Mouse (Mus musculus) intestine, embryonic 14.5 days (tissue): ENCODE measurements at regions not wholly inside any gene's neighbourhood (a gene's known extent, or its start where the extent isn't known, plus 50 kb on each side); places are given as distances from the start of the nearest gene placed in this dataset.

Experiments
- ATAC-seq: fragments of 200-750 bp; cut with Nextera tagmentation; replicated peaks from 2 replicates; pipeline ENCODE4 v1.8.0; 2017; ENCODE audit warnings: low read depth, moderate number of reproducible peaks, moderate TSS enrichment, moderate library complexity; ENCODE audit not compliant: low FRiP score, low TSS enrichment
- DNase-seq: peaks from one replicate; pipeline ENCODE4 v3.0.0-alpha.2; 2018; ENCODE audit warnings: low spot score
- H3K27ac ChIP-seq: fragments of 300-500 bp; sonication (generic); 2 replicates; pipeline ENCODE4 v1.5.1; 2014; ENCODE audit warnings: low read depth, mild to moderate bottlenecking, control low read depth
- H3K27me3 ChIP-seq: fragments of 300-500 bp; sonication (generic); replicated peaks from 2 replicates; pipeline ENCODE4 v1.6.1; 2014; ENCODE audit warnings: low read length, control low read depth; ENCODE audit not compliant: control insufficient read depth, insufficient read depth
- H3K36me3 ChIP-seq: fragments of 300-500 bp; sonication (generic); 2 replicates; pipeline ENCODE4 v1.6.1; 2014; ENCODE audit warnings: low read length, control low read depth; ENCODE audit not compliant: control insufficient read depth, insufficient read depth
- H3K4me1 ChIP-seq: fragments of 300-500 bp; sonication (generic); replicated peaks from 2 replicates; pipeline ENCODE4 v1.6.1; 2014; ENCODE audit warnings: low read length, control low read depth, mixed read lengths; ENCODE audit not compliant: control insufficient read depth, insufficient read depth
- H3K4me2 ChIP-seq: fragments of 300-500 bp; sonication (generic); 2 replicates; pipeline ENCODE4 v1.6.1; 2014; ENCODE audit warnings: low read length
- H3K4me3 ChIP-seq: fragments of 300-500 bp; sonication (generic); 2 replicates; pipeline ENCODE4 v1.5.1; 2014; ENCODE audit warnings: low read depth, low read length, control low read depth, mixed read lengths
- H3K9ac ChIP-seq: fragments of 300-500 bp; sonication (generic); 2 replicates; pipeline ENCODE4 v1.6.1; 2014; ENCODE audit warnings: mild to moderate bottlenecking, low read length
- H3K9me3 ChIP-seq: fragments of 300-500 bp; sonication (generic); 2 replicates; pipeline ENCODE4 v1.6.1; 2016; ENCODE audit warnings: low read length, control low read depth; ENCODE audit not compliant: control insufficient read depth
- WGBS: fragments of 180-500 bp; shearing (Covaris S2); extraction: QIAGEN DNeasy Blood & Tissue Kit; methylation state at CpG from one replicate; pipeline ENCODE4 v1.1.7; 2014; 5-methylcytosine and 5-hydroxymethylcytosine counted together

DNA sequence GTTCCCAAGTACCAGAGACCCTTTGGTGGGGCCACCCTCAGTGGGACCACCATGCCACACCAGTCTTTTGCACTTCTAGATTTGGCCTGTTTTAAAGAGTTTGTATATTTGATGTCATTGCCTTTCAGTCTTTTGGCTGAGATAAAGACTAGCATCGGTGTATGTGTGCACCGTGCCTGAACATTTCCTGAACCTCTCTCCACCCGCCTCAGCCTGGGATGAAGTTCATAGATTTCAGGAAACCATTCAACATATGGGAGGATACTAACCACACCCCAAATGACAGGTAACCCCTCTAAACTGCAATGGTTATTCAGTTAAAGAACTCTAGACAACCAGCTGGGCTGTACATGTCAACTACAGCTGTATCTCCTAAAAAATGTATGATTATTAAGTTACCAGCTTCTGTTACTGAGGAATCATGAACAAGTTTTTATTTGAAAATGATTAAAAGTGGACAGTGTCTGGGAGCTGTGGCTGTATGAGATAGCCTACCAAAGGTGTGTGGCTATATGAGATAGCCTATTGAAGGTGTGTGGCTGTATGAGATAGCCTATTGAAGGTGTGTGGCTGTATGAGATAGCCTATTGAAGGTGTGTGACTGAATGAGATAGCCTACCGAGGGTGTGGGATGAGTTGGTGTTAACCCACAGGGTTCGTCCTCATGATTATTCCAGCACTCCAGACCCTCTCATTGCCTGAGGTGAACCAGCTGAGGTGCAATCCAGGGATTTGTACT is 280.6 kb downstream of the Satb1 start:
- H3K36me3 ChIP-seq, result no peaks in the 10 kb centered on the region
- ATAC-seq (no peak), DNase-seq (no peak)
- H3K27ac ChIP-seq, result no peak overlapping the region
- no peak overlapping the region for H3K4me3 ChIP-seq
- H3K9ac ChIP-seq, result no peak overlapping the region
- H3K27me3 ChIP-seq, result no peaks in the 10 kb centered on the region
- WGBS, result 91% methylated on average over 5 of the region's 5 CpGs
- H3K4me1 ChIP-seq, result no peaks in the 10 kb centered on the region
- H3K4me2 ChIP-seq, result no peak overlapping the region
- no peaks in the 10 kb centered on the region for H3K9me3 ChIP-seq

DNA sequence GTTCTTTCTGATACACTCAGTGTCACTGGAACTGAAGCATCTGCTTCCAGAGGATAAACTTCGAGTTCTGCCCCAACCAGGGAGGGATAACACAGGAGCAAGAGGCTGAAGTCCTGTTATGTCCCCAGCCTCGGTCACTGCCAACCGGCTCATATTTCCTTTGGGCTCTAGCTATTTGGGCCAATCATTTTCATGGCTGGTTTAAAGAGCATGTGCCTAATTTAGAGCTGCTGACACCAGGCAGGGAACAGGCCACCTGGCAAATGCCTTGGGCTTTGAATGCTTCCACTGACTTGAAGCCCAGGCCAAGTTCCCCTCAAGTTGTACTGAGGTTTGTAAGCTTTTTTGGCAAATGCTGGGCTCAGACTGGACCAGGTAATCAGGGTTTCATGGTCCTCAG is 286.1 kb downstream of the Satb1 start:
- Histone ChIP-seq H3K4me3 (no peak overlapping the region), H3K9ac (no peak overlapping the region), H3K36me3 (no peaks in the 10 kb centered on the region), H3K4me2 (no peak overlapping the region), H3K4me1 (no peaks in the 10 kb centered on the region), H3K27ac (no peak overlapping the region), H3K27me3 (no peaks in the 10 kb centered on the region), H3K9me3 (no peaks in the 10 kb centered on the region)
- 33% methylated on average over 3 of the region's 3 CpGs for WGBS
- no peak for DNase-seq
- ATAC-seq, result no peak

DNA sequence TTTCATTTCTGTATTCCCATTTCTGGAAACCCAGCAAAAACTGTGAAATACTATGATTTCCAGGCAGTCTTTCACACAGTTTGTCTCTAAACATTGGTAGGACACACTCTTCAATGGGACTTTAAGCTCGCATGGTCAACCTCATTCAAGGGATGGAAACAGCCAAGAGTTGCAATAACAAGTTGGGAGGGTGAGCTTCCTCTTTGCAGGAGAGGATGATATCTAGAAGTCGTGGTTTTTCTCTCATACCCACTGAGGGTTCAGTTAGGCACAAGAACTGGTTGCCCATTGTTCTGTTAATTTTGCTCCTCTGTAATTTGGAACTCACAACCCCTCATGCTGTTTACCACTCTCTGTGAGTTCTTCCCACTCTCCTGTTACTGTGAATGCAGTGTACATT is 290.5 kb downstream of the Satb1 start:
- Histone ChIP-seq H3K4me3 (no peak overlapping the region), H3K36me3 (no peaks in the 10 kb centered on the region), H3K4me2 (no peak overlapping the region), H3K9ac (no peak overlapping the region), H3K27ac (no peak overlapping the region), H3K9me3 (no peaks in the 10 kb centered on the region), H3K4me1 (no peaks in the 10 kb centered on the region), H3K27me3 (no peaks in the 10 kb centered on the region)
- DNase-seq (no peak), ATAC-seq (no peak)
- 72% methylated on average over 2 of the region's 2 CpGs for WGBS

DNA sequence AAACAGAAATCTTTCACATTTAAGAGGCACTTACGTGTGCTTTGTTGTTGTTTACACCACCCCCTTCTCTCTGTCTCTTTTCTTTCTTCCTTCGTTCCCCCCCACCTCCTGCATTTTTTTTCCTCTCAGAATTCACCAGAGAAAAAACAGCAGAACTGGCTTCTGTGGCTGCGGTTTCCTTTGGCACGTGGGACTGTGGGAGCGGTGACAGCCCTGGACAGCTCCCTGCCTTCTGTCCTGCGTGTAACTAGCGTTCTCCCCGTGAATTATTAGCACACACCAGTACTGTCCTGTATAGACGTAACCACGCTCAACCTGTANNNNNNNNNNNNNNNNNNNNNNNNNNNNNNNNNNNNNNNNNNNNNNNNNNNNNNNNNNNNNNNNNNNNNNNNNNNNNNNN is 298.4 kb downstream of the Satb1 start:
- no peak for DNase-seq
- Histone ChIP-seq H3K4me3 (no peak overlapping the region), H3K27me3 (no peaks in the 10 kb centered on the region), H3K9me3 (no peaks in the 10 kb centered on the region), H3K27ac (no peak overlapping the region), H3K4me1 (no peaks in the 10 kb centered on the region), H3K36me3 (no peaks in the 10 kb centered on the region), H3K4me2 (peak overlapping the region; percentile 31; the same call in 1 of the 2 replicates), H3K9ac (no peak overlapping the region)
- WGBS, result 39% methylated on average over 10 of the region's 10 CpGs
- ATAC-seq, result no peak

DNA sequence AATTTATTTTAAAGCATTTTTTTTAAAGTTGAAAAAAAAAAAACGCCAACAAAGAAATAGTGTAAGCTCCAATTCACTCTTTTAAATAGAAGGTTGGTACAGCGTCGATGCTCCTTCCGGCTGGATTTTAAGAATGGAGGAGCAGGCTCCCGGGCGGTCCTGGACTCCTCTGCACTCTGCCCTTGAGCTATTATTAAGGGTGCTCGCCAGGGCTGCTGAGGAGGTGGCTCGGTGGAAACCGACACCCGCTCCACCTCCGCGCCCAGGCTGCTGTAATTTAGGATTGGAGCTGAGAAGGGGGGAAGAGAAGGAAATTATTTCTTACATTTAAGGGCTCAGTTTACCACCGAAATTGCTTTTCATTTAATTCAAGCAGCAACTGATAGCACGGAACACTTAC is 298.8 kb downstream of the Satb1 start:
- no peaks in the 10 kb centered on the region for H3K27me3 ChIP-seq
- no peak overlapping the region for H3K4me3 ChIP-seq
- DNase-seq (no peak), ATAC-seq (no peak)
- H3K36me3 ChIP-seq, result no peaks in the 10 kb centered on the region
- H3K9me3 ChIP-seq, result no peaks in the 10 kb centered on the region
- no peak overlapping the region for H3K27ac ChIP-seq
- H3K4me1 ChIP-seq, result no peaks in the 10 kb centered on the region
- H3K4me2 ChIP-seq, result peak overlapping the region; percentile 31; the same call in 1 of the 2 replicates
- H3K9ac ChIP-seq, result no peak overlapping the region
- WGBS, result 35% methylated on average over 14 of the region's 14 CpGs

DNA sequence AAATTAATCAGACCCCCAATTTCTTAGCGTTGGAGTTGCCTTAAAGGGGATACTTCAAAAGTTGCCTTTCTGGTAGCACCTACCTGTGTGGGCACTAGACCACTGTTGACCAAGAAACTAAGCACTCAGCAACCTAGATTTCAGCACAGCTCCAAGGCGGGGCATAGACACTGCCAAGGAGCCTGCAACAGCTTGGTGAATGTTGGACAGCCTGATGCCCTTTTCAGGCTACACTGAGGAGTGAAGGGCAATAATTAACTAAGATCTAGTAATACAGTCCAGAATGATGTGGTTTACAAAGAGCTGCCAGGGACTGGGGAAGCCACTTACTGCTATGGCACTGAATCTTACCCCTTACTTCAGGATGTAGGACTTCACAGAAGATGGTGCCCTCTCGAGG is 304.9 kb downstream of the Satb1 start:
- no peak for ATAC-seq
- 86% methylated on average over 3 of the region's 3 CpGs for WGBS

DNA sequence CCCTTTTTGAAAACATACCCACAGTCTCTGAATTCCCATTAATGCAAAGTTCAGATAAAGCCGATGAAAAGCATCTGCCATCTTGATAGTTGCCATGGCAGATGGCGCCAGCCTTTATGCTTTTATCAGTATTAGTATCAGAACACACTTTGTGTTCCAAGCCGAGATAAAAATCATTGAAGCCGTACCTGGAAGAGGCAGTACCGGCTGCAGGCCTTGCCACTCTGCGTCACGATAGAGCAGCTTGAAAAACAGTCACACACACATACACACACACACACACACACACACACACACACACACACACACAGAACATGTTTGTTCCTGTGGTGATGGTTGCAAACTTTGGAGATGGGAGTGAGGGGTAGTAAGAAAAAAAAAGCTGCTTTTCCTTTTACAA is 306.2 kb downstream of the Satb1 start:
- Histone ChIP-seq H3K4me1 (no peaks in the 10 kb centered on the region), H3K27ac (no peak overlapping the region), H3K4me2 (no peak overlapping the region), H3K9me3 (no peaks in the 10 kb centered on the region), H3K4me3 (no peak overlapping the region), H3K9ac (no peak overlapping the region), H3K36me3 (no peaks in the 10 kb centered on the region), H3K27me3 (no peaks in the 10 kb centered on the region)
- WGBS, result 73% methylated on average over 7 of the region's 7 CpGs
- DNase-seq (no peak), ATAC-seq (no peak)

More for the DNA sequence above, 304.9 kb downstream of the Satb1 start:
- H3K4me1 ChIP-seq, result no peaks in the 10 kb centered on the region
- H3K9ac ChIP-seq, result no peak overlapping the region
- no peaks in the 10 kb centered on the region for H3K9me3 ChIP-seq
- H3K4me2 ChIP-seq, result no peak overlapping the region
- H3K4me3 ChIP-seq, result no peak overlapping the region
- DNase-seq, result no peak
- H3K27me3 ChIP-seq, result no peaks in the 10 kb centered on the region
- H3K27ac ChIP-seq, result no peak overlapping the region
- no peaks in the 10 kb centered on the region for H3K36me3 ChIP-seq

DNA sequence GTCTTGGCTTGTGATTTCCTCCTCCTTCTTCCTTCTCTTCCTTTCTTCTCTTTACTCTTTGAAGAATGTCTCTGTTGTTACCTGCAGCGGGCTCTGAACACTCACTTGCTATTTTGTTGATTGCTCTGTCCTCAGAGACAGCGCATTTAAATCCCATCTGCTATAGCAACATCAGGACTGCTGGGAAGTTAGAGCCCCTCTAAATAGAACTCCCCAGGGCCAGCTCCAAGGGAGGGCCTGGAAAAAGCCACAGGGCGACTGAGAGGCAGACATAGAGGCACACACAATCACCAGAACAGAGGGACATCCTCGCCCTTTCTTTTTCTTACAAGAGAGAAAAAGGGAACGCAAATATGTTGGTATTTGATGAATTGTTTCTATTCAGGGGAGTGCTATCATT is 306.6 kb downstream of the Satb1 start:
- no peak overlapping the region for H3K4me2 ChIP-seq
- no peaks in the 10 kb centered on the region for H3K36me3 ChIP-seq
- no peaks in the 10 kb centered on the region for H3K4me1 ChIP-seq
- H3K9ac ChIP-seq, result no peak overlapping the region
- no peaks in the 10 kb centered on the region for H3K27me3 ChIP-seq
- H3K4me3 ChIP-seq, result no peak overlapping the region
- ATAC-seq (no peak), DNase-seq (no peak)
- no peaks in the 10 kb centered on the region for H3K9me3 ChIP-seq
- H3K27ac ChIP-seq, result no peak overlapping the region
- WGBS, result 42% methylated on average over 5 of the region's 5 CpGs

DNA sequence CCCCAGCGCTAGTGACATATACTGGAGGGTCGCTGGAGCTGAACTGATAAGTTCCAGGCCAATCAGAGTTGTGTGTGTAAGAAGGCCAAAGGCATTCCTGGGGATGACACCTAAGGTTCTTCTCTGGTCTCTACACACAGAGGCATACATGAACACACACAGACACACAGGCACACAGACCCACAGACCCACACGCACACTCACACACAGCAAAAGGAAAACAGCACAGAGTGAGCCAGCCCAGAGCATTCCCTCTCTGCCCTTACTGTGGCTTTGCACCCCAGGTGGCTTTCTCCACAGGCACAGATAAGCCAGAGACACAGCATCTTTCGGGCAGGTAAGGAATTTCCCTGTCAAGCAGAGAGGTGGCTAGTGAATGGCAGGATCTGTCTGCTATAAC is 307.1 kb downstream of the Satb1 start:
- 50% methylated on average over 4 of the region's 4 CpGs for WGBS
- no peak overlapping the region for H3K27ac ChIP-seq
- no peak overlapping the region for H3K4me2 ChIP-seq
- no peak for DNase-seq
- no peak overlapping the region for H3K4me3 ChIP-seq
- no peak for ATAC-seq
- no peaks in the 10 kb centered on the region for H3K36me3 ChIP-seq
- H3K4me1 ChIP-seq, result no peaks in the 10 kb centered on the region
- H3K9me3 ChIP-seq, result no peaks in the 10 kb centered on the region
- H3K27me3 ChIP-seq, result no peaks in the 10 kb centered on the region
- H3K9ac ChIP-seq, result no peak overlapping the region
